Mouse (Mus musculus) monocyte, adult 2 months (primary cell): ENCODE measurements around the gene 2410131K14Rik.

ENCODE experiments used
- DNase-seq, 2 experiments: peaks; one replicate each; pipeline ENCODE4 v3.0.0; 2022; ENCODE audit warnings: low spot score in 2 of 2, low read depth in 1 of 2

The 2410131K14Rik gene

DNA sequence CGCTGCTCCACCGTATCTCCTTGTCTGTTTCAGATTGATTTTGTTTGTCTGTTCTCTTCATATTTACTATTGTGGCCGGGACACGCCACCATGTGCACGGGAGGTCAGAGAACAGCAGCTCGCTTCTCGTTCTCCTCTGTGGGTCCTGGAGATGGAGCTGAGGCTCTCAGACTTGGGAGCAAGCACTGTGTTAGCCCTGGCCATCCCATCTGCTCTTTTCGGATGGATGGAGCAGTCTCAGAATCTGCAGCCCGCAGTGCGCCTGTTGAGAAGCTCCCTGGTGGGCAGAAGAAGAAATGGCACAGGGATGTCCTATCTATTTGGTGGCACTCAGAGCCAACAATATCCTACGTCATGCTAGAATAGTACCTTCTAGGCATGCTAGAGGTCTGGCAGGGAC, 15.6 kb downstream of the 2410131K14Rik start:
- DNase-seq, result no peak

GRCm38 (mm10) chr5:118261181-118261580, 16.2 kb downstream of the 2410131K14Rik start:
- no peak for DNase-seq

GRCm38 (mm10) chr5:118262418-118262817, 17.4 kb downstream of the 2410131K14Rik start:
- no peak for DNase-seq

GRCm38 (mm10) chr5:118264279-118264678, 19.3 kb downstream of the 2410131K14Rik start:
- no peak for DNase-seq

DNA sequence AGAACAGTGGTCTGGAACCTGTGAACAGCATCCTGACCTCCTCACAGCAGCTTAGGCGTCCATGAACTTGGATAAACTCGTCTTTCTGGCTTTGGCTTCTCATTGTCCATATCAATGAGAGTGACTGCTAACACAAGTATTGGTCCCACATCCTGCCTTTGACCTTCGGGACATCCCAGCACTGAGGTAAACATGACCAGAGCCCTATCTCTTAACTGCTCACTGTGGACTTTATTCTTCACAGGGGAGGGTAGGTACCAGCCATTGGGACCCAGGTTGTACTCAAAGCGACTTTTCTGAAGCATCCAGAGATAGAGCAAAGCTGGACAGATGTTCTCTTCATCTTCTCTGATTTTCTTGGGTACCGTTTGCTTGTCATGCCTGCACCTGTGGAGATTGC, 20.3 kb downstream of the 2410131K14Rik start:
- DNase-seq, result no peak

GRCm38 (mm10) chr5:118266309-118266708, 21.3 kb downstream of the 2410131K14Rik start:
- no peak for DNase-seq

- peak; percentile 29 to 64 for DNase-seq
These were observed 24.0 kb downstream of the 2410131K14Rik start for GRCm38 (mm10) chr5:118268987-118269386.

- DNase-seq, result no peak
These were observed 26.6 kb downstream of the 2410131K14Rik start for GRCm38 (mm10) chr5:118271449-118272110.

GRCm38 (mm10) chr5:118273446-118273845, 28.4 kb downstream of the 2410131K14Rik start:
- DNase-seq, result no peak

- DNase-seq, result no peak
These were observed 29.5 kb downstream of the 2410131K14Rik start for GRCm38 (mm10) chr5:118274546-118274945.

DNA sequence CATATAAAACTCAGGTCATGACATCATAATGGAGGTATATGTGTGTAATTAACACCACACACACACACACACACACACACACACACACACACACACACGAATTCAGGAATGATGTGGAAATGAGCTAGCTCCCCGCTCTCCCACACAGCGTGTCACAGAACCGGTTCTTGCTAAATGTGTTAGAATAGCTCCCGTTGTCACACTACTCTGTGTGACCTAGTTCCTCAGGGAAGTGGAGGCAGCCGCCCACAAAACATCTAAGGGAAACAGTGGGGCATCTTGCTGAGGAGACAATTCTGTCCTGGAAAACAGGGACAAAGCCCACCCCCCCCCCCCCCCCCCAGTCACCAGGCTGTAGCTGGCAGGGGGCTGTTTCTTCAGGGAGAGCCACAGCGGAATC, 31.3 kb downstream of the 2410131K14Rik start:
- no peak for DNase-seq

DNA sequence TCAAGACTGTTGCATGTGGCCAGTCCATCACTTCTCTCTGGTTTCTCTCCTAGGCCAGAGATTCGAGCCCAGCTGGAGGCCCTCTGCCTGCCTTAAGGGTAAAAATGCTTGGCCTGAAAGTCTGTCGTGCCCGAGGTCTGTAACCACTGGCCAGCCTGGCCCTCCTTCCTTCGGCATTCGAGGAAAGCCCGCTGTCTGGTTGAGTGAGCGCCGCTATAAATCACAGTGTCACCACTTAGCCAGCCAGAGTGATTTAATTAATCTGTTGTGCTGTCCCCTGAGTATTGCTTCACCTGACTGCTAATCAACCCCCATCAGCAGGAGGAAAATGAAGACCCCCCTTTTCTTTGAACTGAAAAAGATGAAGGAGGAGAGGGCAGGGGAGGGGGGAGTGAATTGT, 31.7 kb downstream of the 2410131K14Rik start:
- DNase-seq, result no peak

- DNase-seq, result no peak
These were observed 32.9 kb downstream of the 2410131K14Rik start for GRCm38 (mm10) chr5:118277741-118278495.

DNA sequence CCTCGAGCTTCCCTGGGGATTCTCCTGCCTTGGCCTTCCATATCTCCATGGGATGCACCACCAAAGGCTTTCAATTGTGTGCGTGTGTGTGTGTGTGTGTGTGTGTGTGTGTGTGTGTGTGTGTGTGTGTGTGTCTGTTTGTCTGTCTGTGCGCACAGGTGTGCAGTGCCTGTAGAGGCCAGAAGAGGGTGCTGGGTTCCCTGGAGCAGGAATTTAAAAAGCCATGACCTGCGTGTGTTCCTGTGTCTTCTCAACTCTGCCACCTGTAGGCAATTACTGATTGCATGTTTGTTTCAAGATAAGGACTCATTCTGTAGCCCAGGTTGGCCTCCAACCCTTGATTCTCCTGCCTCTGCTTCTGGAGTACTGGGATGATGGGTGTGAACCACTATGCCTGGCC, 46.4 kb downstream of the 2410131K14Rik start:
- no peak for DNase-seq

- DNase-seq, result no peak
These were observed 47.4 kb downstream of the 2410131K14Rik start for GRCm38 (mm10) chr5:118292476-118292875.

DNA sequence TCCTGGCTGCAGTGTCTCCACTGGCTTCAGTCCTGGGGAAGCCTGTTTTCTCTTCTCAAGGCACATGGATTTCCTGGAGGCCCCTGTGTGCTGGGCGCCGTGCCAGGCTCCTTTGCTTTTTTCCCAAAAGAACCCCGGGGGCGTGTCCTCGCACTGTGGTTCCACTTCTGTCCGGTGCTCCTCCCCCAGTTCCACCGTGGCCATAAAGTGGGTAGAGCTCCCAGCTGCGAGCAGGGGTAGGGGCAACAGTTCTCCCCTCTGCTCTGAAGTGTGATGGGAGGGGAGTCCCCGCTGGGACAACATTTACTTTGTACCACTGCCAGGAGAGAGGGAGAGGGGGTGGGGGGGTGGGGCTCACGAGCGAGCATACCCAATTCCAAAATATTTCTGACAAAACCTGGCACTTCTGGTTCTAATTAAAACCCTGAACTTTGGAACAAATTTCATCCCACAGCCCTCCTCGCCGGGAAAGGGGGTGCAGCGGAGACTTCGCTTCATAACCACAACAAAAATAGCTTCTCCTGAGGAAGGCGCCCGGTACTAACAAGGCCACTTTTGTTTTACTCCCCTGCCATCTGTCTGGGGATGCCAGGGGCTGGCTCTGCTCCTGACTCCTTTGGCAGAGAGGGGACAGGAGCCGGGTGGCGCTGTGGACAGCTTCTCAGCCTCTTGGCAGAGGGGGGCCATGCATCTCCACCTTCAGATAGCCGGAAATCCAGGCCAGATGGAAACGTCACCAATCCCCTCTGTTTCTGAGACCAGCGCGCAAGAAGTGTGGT, 49.2 kb downstream of the 2410131K14Rik start:
- no peak for DNase-seq

DNA sequence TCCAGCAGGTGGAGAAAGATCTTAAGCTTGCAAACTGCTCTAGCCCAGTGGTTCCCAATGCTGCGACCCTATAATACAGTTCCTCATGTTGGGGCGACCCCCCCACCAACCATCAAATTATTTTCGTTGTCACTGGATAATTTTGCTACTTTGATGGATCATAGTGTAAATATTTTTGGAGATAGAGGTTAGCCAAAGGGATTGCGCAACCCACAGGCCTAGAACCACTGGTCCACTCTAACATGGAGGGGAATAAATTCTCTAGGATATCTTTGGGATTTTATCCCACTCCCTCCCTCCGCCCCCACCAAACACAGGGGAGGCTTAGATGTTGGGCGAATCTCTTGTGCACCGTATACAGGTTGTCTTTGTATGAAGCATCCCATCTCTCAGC, 49.8 kb downstream of the 2410131K14Rik start:
- DNase-seq, result no peak

- DNase-seq, result no peak
These were observed 52.3 kb downstream of the 2410131K14Rik start for GRCm38 (mm10) chr5:118297338-118297746.

GRCm38 (mm10) chr5:118299720-118300400, 54.8 kb downstream of the 2410131K14Rik start:
- no peak for DNase-seq

DNA sequence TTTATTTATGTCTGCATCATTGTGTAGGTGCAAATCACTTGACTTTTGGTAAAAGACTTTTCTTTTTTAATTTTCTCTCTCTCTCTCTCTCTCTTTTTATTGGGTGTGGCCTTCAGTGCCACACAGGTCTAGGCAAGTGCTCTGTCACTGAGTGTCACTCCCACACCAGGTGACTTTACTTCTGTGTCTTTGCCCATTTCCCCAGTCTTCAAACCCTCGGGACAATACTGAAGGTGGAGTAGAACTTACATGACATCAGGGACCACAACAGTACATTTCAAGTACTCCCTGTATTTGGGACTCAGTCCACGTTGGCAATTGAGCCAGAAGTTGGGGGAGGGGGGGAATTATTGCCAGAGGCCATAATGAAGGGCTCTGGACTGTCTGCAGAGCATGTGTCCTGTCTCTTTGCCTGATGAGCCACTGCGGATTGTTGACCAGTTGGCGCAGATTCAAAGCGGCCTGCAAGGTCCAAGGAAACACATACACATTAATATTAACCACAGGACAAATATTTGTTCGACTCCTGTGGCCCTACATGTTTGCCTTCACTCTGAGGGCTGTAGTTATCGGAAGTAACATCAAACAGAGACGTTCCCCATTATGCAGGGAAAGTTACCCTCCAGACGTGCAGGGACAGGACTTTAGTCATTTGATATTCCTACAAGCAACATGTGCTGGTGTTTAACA, 57.6 kb downstream of the 2410131K14Rik start:
- DNase-seq, result no peak
